Mouse (Mus musculus) liver, postnatal 0 days (tissue): ENCODE data around the gene Nrk.

Source experiments
- CTCF ChIP-seq: sonication (generic); IDR thresholded peaks from 2 replicates; pipeline ENCODE4 v1.5.1; 2016; ENCODE audit warnings: antibody characterized with exemption, low read depth
- EP300 ChIP-seq: IDR thresholded peaks from 2 replicates; pipeline ENCODE4 v1.6.1; 2016; ENCODE audit warnings: antibody characterized with exemption, low read depth, mild to moderate bottlenecking

DNA sequence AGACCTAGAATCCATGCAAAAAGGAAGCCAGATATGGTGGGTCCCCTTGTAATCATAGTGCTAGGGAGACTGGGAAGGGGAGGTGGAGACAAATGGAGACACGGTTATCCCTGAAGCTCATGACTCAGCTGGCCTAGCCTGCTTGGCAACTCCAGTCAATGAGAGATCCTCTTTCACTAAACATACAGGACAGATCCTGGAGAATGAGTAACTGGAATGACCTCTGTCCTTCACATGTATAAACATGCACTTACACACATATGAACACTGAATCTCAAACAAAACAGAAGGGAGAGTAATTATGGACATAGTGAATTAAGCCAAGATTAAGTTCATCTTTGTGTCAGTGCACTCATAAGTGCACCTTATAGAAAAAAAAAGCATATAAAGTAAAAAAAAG is 138.9 kb downstream of the Nrk start:
- TF ChIP-seq CTCF (no peak), EP300 (no peak)
